Mouse (Mus musculus) forebrain, embryonic 15.5 days (tissue): ENCODE results near the gene Shb. TPM values are rescaled to one million over a fixed set of nuclear protein-coding genes. Genes with fewer than 3 reads are reported as not detected.

ENCODE experiments used
- ATAC-seq: fragments of 200-750 bp; cut with Nextera tagmentation; replicated peaks from 2 replicates; pipeline ENCODE4 v1.8.0; 2017; ENCODE audit warnings: mild to moderate bottlenecking, moderate TSS enrichment, moderate library complexity
- H3K27ac ChIP-seq: fragments of 300-500 bp; sonication (generic); replicated peaks from 2 replicates; pipeline ENCODE4 v1.5.1; 2015; ENCODE audit warnings: mild to moderate bottlenecking, inconsistent platforms
- H3K27me3 ChIP-seq: fragments of 300-500 bp; sonication (generic); 2 replicates; pipeline ENCODE4 v1.6.1; 2015; ENCODE audit warnings: inconsistent platforms
- H3K36me3 ChIP-seq: fragments of 300-500 bp; sonication (generic); 2 replicates; pipeline ENCODE4 v1.6.1; 2015; ENCODE audit warnings: mild to moderate bottlenecking, inconsistent platforms
- H3K4me1 ChIP-seq: fragments of 300-500 bp; sonication (generic); 2 replicates; pipeline ENCODE4 v1.6.1; 2015; ENCODE audit warnings: inconsistent platforms
- H3K4me2 ChIP-seq: fragments of 300-500 bp; sonication (generic); replicated peaks from 2 replicates; pipeline ENCODE4 v1.6.1; 2015; ENCODE audit warnings: mild to moderate bottlenecking, inconsistent platforms
- H3K4me3 ChIP-seq: fragments of 300-500 bp; sonication (generic); 2 replicates; pipeline ENCODE4 v1.5.1; 2015; ENCODE audit warnings: mild to moderate bottlenecking, inconsistent platforms
- H3K9ac ChIP-seq: fragments of 300-500 bp; sonication (generic); replicated peaks from 2 replicates; pipeline ENCODE4 v1.6.1; 2015; ENCODE audit warnings: mild to moderate bottlenecking, inconsistent platforms
- H3K9me3 ChIP-seq: fragments of 300-500 bp; sonication (generic); 2 replicates; pipeline ENCODE4 v1.6.1; 2016; ENCODE audit warnings: inconsistent platforms
- WGBS: fragments of 180-500 bp; shearing (Covaris S2); methylation state at CpG from one replicate; pipeline ENCODE4 v1.1.7; 2015; ENCODE audit warnings: mixed read lengths; 5-methylcytosine and 5-hydroxymethylcytosine counted together
- polyA plus RNA-seq: library from polyadenylated mRNA; unstranded; fragments of >200 nt; fragmentation: Nextera tagmentation; extraction: Ambion mirVana; gene quantifications from 2 replicates; pipeline ENCODE4 v1.2.1, GENCODE M21; 2015

The Shb gene
- polyA plus RNA-seq, 1 experiment from 2014 or later = 13.1 TPM

- Histone ChIP-seq H3K4me1 (peaks cover 61% of the 10 kb centered on the region), H3K27ac (peak overlapping the region; percentile 71; the same call in 1 of the 2 replicates)
- 87% methylated on average over 4 of the region's 4 CpGs for WGBS
Measured at GRCm38 (mm10) chr4:45509416-45509815, 22.9 kb downstream of the Shb start.

GRCm38 (mm10) chr4:45508469-45508868 is 23.8 kb downstream of the Shb start:
- Histone ChIP-seq H3K9ac (no peak overlapping the region), H3K4me3 (no peak overlapping the region), H3K9me3 (no peaks in the 10 kb centered on the region), H3K4me2 (no peak overlapping the region), H3K36me3 (no peaks in the 10 kb centered on the region), H3K27me3 (no peaks in the 10 kb centered on the region), H3K4me1 (peaks cover 61% of the 10 kb centered on the region), H3K27ac (peak overlapping the region; percentile 71)
- WGBS = 26% methylated on average over 6 of the region's 6 CpGs
- ATAC-seq = peak; percentile 52; the same call in 1 of the 2 replicates

More at GRCm38 (mm10) chr4:45509416-45509815, 22.9 kb downstream of the Shb start:
- Histone ChIP-seq H3K9me3 (no peaks in the 10 kb centered on the region), H3K36me3 (no peaks in the 10 kb centered on the region), H3K27me3 (no peaks in the 10 kb centered on the region), H3K4me2 (no peak overlapping the region), H3K9ac (no peak overlapping the region), H3K4me3 (no peak overlapping the region)
- ATAC-seq = no peak

- WGBS = 88% methylated on average over 1 of the region's 1 CpGs
- peaks cover 57% of the 10 kb centered on the region for H3K4me1 ChIP-seq
- no peak overlapping the region for H3K4me2 ChIP-seq
- H3K27ac ChIP-seq = no peak overlapping the region
- ATAC-seq = no peak
- no peaks in the 10 kb centered on the region for H3K27me3 ChIP-seq
- no peak overlapping the region for H3K4me3 ChIP-seq
- no peak overlapping the region for H3K9ac ChIP-seq
- H3K36me3 ChIP-seq = no peaks in the 10 kb centered on the region
- H3K9me3 ChIP-seq = no peaks in the 10 kb centered on the region
Measured at GRCm38 (mm10) chr4:45507476-45507875, 24.8 kb downstream of the Shb start.

GRCm38 (mm10) chr4:45507039-45507438 is 25.2 kb downstream of the Shb start:
- H3K4me1 ChIP-seq = peaks cover 57% of the 10 kb centered on the region
- H3K9me3 ChIP-seq = no peaks in the 10 kb centered on the region
- ATAC-seq = no peak
- H3K27me3 ChIP-seq = no peaks in the 10 kb centered on the region
- H3K4me3 ChIP-seq = no peak overlapping the region
- no peak overlapping the region for H3K27ac ChIP-seq
- H3K9ac ChIP-seq = no peak overlapping the region
- no peak overlapping the region for H3K4me2 ChIP-seq
- H3K36me3 ChIP-seq = no peaks in the 10 kb centered on the region
- WGBS = 62% methylated on average over 9 of the region's 9 CpGs

GRCm38 (mm10) chr4:45506613-45507012 is 25.7 kb downstream of the Shb start:
- Histone ChIP-seq H3K4me1 (peaks cover 57% of the 10 kb centered on the region), H3K36me3 (no peaks in the 10 kb centered on the region), H3K27ac (no peak overlapping the region), H3K9me3 (no peaks in the 10 kb centered on the region), H3K27me3 (no peaks in the 10 kb centered on the region), H3K4me2 (no peak overlapping the region), H3K9ac (no peak overlapping the region), H3K4me3 (no peak overlapping the region)
- whole genome bisulfite sequencing = 73% methylated on average over 5 of the region's 5 CpGs
- no peak for ATAC-seq

- WGBS = 88% methylated on average over 2 of the region's 2 CpGs
- H3K36me3 ChIP-seq = no peaks in the 10 kb centered on the region
- no peaks in the 10 kb centered on the region for H3K27me3 ChIP-seq
- no peak overlapping the region for H3K27ac ChIP-seq
- H3K9ac ChIP-seq = no peak overlapping the region
- no peak for ATAC-seq
- no peak overlapping the region for H3K4me2 ChIP-seq
- H3K9me3 ChIP-seq = no peaks in the 10 kb centered on the region
- H3K4me1 ChIP-seq = peaks cover 60% of the 10 kb centered on the region
- H3K4me3 ChIP-seq = no peak overlapping the region
Measured at GRCm38 (mm10) chr4:45505671-45506070, 26.6 kb downstream of the Shb start.

- Histone ChIP-seq H3K9ac (no peak overlapping the region), H3K9me3 (no peaks in the 10 kb centered on the region), H3K27me3 (no peaks in the 10 kb centered on the region), H3K4me3 (no peak overlapping the region), H3K27ac (no peak overlapping the region), H3K4me2 (no peak overlapping the region), H3K36me3 (no peaks in the 10 kb centered on the region), H3K4me1 (peaks cover 62% of the 10 kb centered on the region)
- WGBS = 88% methylated on average over 6 of the region's 6 CpGs
- no peak for ATAC-seq
Measured at GRCm38 (mm10) chr4:45505191-45505590, 27.1 kb downstream of the Shb start.

GRCm38 (mm10) chr4:45503816-45504215 is 28.5 kb downstream of the Shb start:
- Histone ChIP-seq H3K36me3 (no peaks in the 10 kb centered on the region), H3K4me2 (no peak overlapping the region), H3K9me3 (no peaks in the 10 kb centered on the region), H3K4me3 (no peak overlapping the region), H3K4me1 (peaks cover 61% of the 10 kb centered on the region), H3K27ac (no peak overlapping the region), H3K27me3 (no peaks in the 10 kb centered on the region), H3K9ac (no peak overlapping the region)
- 13% methylated on average over 3 of the region's 3 CpGs for WGBS
- ATAC-seq = no peak

GRCm38 (mm10) chr4:45503380-45503779 is 28.9 kb downstream of the Shb start:
- Histone ChIP-seq H3K4me1 (peaks cover 61% of the 10 kb centered on the region), H3K9me3 (no peaks in the 10 kb centered on the region), H3K27ac (no peak overlapping the region), H3K4me3 (no peak overlapping the region), H3K36me3 (no peaks in the 10 kb centered on the region), H3K4me2 (no peak overlapping the region), H3K27me3 (no peaks in the 10 kb centered on the region), H3K9ac (no peak overlapping the region)
- no peak for ATAC-seq
- WGBS = 70% methylated on average over 6 of the region's 6 CpGs

GRCm38 (mm10) chr4:45502002-45502401 is 30.3 kb downstream of the Shb start:
- Histone ChIP-seq H3K27ac (no peak overlapping the region), H3K36me3 (no peaks in the 10 kb centered on the region), H3K4me1 (peaks cover 63% of the 10 kb centered on the region), H3K9me3 (no peaks in the 10 kb centered on the region), H3K4me3 (no peak overlapping the region), H3K9ac (no peak overlapping the region), H3K4me2 (no peak overlapping the region), H3K27me3 (no peaks in the 10 kb centered on the region)
- ATAC-seq = no peak
- 89% methylated on average over 9 of the region's 9 CpGs for WGBS

GRCm38 (mm10) chr4:45500381-45500780 is 31.9 kb downstream of the Shb start:
- WGBS = 71% methylated on average over 8 of the region's 8 CpGs

GRCm38 (mm10) chr4:45499556-45499955 is 32.7 kb downstream of the Shb start:
- Histone ChIP-seq H3K9me3 (no peaks in the 10 kb centered on the region), H3K9ac (no peak overlapping the region), H3K27me3 (no peaks in the 10 kb centered on the region), H3K4me1 (peaks cover 74% of the 10 kb centered on the region), H3K4me3 (no peak overlapping the region), H3K27ac (no peak overlapping the region), H3K4me2 (no peak overlapping the region), H3K36me3 (no peaks in the 10 kb centered on the region)
- no peak for ATAC-seq
- 28% methylated on average over 10 of the region's 10 CpGs for WGBS

More at GRCm38 (mm10) chr4:45500381-45500780, 31.9 kb downstream of the Shb start:
- H3K4me2 ChIP-seq = no peak overlapping the region
- no peak overlapping the region for H3K4me3 ChIP-seq
- H3K9ac ChIP-seq = no peak overlapping the region
- no peaks in the 10 kb centered on the region for H3K27me3 ChIP-seq
- no peak overlapping the region for H3K27ac ChIP-seq
- H3K36me3 ChIP-seq = no peaks in the 10 kb centered on the region
- no peak for ATAC-seq
- no peaks in the 10 kb centered on the region for H3K9me3 ChIP-seq
- peaks cover 68% of the 10 kb centered on the region for H3K4me1 ChIP-seq

GRCm38 (mm10) chr4:45499081-45499480 is 33.2 kb downstream of the Shb start:
- no peak overlapping the region for H3K4me2 ChIP-seq
- H3K9me3 ChIP-seq = no peaks in the 10 kb centered on the region
- peaks cover 74% of the 10 kb centered on the region for H3K4me1 ChIP-seq
- no peak overlapping the region for H3K4me3 ChIP-seq
- no peaks in the 10 kb centered on the region for H3K36me3 ChIP-seq
- no peak overlapping the region for H3K27ac ChIP-seq
- no peak overlapping the region for H3K9ac ChIP-seq
- ATAC-seq = no peak
- no peaks in the 10 kb centered on the region for H3K27me3 ChIP-seq
- WGBS = 14% methylated on average over 6 of the region's 6 CpGs
